Mouse (Mus musculus): ENCODE data around the gene Irf8.
A peak's percentile ranks its signal among the peaks of the same experiment; 100 is the strongest.
"Not testable (repeated sequence)": the region's sequence is repeated elsewhere in the genome, so short reads cannot be mapped to it uniquely, and the experiment has no call there.

Gene Irf8

GRCm38 (mm10) chr8:120724096-120724495, 12.1 kb upstream of the Irf8 start:
- DNase-seq = not testable (repeated sequence)

GRCm38 (mm10) chr8:120724816-120725575, 11.2 kb upstream of the Irf8 start:
- DNase-seq = peak; percentile 60

DNA sequence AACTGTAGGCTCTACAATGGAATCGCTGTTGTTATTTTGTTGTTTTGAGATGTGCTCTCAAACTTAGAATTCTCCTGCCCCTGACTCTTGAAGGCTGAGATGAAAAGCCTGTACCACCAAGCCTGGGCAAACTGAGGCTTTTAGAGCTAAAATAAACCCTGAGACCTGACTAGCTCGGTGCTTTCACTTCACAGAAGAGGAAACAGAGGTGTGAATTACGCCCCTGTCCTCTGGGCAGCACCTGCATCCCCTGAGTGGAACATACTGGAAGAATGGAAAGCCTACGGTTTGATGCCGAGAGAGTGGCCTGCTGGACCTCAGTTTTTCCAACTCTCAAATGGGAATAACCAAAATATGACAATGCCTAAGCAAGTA, 10.6 kb upstream of the Irf8 start:
- DNase-seq = peak; percentile 22

DNA sequence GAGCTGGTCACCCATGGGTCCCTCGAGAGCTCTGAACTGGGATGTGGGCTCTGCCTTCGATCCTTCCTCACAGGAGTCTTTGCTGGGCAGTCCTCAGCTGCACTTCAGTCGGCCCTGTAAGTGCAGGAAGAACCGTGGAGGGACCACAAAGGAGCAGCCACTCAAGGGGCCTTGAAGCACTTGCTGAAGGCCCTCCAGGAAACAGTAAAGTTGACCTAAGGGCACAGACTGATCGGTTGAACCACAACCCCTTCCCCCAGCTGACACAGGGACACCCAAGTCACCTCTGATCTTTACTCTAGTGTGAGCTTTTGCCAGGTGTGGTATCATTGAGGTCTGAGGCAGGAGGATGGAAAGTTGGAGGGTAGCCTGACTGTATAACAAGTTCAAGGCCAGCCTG, 10.1 kb upstream of the Irf8 start:
- DNase-seq = peak; percentile 29

GRCm38 (mm10) chr8:120728488-120729160, 7.5 kb upstream of the Irf8 start:
- peak; percentile 23 for DNase-seq

GRCm38 (mm10) chr8:120731582-120731981, 4.6 kb upstream of the Irf8 start:
- no peak for DNase-seq

- DNase-seq = no peak
Observed at GRCm38 (mm10) chr8:120732068-120732467, 4.1 kb upstream of the Irf8 start.

DNA sequence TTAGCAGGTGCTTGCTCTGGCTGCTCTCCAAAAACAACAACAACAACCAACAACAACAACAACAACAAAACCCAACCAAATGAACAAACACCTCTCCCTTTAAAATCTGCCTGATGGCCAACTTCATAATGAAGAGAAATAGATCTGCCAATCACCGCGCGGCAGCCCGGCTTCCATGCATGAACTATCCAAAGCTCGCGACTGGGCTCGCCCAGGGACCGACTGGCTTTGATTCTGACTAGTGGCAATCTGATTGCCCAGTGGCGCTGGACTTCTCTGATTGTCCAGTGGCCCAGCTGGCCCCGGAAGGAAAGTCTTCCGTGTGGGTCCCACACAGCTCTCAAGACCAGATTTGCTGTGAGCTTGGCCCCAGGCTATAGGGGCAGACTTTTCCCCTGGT, 328 bp downstream of the Irf8 start:
- DNase-seq = no peak

- DNase-seq = no peak
Observed at GRCm38 (mm10) chr8:120737166-120737565, 1.0 kb downstream of the Irf8 start.

GRCm38 (mm10) chr8:120738771-120739170, 2.6 kb downstream of the Irf8 start:
- no peak for DNase-seq

DNA sequence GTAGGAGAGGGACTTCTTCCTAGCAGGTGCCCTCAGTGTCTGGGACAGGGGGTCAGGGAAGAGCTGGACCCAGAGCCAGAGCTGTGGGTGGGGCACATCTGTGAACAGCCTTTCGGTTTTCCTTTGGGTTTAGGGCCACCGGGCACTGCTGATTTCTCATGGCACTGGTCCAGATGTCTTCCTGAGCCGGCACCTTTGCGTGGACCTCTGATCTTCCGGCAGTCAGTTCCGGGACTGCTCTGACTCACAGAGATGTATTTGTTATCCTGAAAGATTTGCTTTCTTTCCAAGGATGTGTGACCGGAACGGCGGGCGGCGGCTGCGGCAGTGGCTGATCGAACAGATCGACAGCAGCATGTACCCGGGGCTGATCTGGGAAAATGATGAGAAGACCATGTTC, 3.4 kb downstream of the Irf8 start:
- DNase-seq = no peak

DNA sequence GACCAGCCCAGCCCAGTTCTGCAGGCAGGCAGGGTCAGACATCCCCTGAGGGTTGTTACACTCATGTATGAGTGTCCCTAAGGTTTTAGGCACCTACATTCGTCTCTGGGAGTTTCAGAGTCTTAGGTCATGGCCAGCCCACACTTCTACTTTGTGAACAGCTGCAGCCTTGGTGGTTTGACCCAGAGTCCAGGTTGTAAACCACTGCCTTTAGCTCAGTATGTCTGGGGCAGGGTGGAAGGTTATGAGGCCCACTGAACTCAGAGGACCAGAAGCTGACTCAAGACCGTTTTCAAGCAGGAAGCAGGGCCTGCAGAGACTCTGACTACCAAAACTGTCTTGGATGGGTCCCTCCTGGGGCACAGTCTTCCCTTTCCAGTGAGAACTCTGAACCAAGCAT, 4.4 kb downstream of the Irf8 start:
- DNase-seq = no peak

DNA sequence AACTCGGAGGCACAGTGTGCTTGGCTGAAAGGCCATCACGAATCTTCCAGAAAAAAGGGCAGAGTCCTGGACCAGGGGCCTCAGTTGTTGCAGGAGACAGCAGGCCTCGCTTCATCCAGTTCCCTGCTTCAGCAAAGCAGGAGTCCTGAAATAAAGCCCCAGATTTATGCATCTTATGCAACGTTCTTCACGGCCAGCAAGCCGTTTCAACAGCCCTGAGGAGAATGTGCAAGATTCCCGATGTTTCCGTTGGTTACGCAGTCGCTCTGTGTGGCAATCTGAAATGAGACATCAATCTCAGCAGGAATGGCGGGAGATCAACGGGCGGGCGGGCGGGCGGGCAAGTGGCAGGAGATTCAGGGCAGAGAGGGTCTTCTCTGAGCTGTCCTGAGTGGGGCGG, 4.8 kb downstream of the Irf8 start:
- no peak for DNase-seq

- DNase-seq = no peak
Observed at GRCm38 (mm10) chr8:120741815-120742530, 5.8 kb downstream of the Irf8 start.

DNA sequence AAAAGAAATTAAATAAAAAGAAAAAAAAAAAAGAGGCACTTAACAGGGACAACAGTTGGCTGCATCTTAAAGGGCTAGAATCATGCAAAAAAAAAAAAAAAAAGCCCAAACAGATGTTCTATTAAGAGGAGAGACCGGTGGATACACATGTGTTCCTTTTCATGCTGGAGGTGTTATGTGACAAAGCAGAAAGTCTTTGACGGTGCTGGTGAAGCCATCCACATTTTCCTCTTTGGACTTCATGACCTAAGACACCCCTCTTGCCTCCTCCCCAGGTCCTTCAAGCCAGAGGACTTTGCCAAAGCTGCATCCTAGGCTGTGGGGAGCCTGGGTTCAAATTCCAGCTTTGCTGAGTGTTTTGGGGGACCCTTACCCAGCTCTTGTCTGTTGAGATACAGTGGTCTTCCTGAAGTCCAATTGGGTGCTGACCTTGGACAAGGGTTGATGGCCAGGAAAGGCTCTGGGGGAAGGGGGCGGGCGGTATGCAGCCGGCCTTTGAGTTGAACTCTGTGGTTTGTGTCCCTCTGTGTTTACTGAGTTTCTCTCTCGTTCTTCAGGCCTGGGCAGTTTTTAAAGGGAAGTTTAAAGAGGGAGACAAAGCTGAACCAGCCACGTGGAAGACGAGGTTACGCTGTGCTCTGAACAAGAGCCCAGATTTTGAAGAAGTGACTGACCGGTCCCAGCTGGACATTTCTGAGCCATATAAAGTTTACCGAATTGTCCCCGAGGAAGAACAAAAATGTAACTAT, 7.2 kb downstream of the Irf8 start:
- no peak for DNase-seq

GRCm38 (mm10) chr8:120743898-120744290, 7.7 kb downstream of the Irf8 start:
- DNase-seq = no peak

DNA sequence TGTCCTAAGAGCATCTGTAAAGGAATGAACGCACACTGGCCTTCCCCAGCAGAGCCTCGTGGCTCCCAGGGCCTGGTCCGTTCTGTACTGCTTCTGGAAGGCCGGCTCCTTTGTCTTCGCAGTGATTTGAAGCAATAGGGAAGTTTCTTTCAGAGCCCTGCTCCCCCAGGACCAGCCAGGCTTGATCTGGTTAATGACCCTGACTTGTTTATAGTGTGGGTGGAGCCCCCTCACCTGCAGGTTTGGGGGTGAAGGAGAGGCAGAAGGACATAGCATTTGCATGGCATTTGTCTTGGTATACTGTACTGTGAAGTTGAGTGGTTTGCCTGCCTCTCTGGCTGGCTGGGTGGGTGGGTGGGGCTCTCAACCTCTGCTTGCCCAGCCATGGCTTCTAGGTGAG, 8.3 kb downstream of the Irf8 start:
- no peak for DNase-seq

- no peak for DNase-seq
Observed at GRCm38 (mm10) chr8:120745226-120745625, 9.1 kb downstream of the Irf8 start.

- no peak for DNase-seq
Observed at GRCm38 (mm10) chr8:120746007-120746701, 10.0 kb downstream of the Irf8 start.

DNA sequence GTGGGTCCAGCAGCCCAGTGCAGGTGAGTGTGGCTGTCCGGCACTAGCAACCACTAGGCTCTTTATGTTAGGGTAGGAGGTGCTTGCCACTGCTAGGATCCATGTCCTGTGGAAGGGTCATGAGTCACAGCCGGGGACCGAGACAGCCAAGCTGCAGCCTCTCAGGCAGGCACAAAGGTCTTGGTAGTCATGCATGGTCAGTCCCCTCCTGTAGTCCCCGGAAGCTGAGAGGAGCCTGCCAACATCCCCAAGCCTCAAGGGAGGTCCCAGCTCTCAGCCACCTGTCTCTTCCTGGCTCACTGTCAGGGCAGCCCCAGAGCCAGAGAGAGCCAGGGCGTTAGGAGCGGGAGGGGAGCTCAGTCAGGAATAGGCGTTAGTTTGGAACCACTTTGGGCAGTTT, 11.1 kb downstream of the Irf8 start:
- DNase-seq = no peak

DNA sequence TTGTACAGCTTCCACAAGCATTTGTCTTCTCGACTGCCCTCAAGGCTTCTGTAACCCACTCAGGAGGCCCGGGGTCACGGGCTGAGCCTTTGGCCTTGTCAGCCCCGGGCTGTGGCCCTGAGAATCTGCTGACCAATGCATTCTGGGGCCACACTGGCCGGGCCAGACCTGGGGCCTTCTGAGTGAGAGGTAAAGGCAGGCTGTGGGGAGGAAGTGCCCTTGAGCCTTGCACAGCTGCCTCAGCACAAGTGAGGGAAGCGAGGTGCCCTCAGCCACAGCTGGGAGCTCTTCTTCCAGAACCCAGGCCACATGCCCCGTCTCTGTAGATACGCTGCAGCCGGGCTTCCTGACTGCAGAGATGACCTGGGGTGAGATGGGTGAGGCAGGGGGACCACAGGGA, 14.5 kb downstream of the Irf8 start:
- peak; percentile 74 for DNase-seq

DNA sequence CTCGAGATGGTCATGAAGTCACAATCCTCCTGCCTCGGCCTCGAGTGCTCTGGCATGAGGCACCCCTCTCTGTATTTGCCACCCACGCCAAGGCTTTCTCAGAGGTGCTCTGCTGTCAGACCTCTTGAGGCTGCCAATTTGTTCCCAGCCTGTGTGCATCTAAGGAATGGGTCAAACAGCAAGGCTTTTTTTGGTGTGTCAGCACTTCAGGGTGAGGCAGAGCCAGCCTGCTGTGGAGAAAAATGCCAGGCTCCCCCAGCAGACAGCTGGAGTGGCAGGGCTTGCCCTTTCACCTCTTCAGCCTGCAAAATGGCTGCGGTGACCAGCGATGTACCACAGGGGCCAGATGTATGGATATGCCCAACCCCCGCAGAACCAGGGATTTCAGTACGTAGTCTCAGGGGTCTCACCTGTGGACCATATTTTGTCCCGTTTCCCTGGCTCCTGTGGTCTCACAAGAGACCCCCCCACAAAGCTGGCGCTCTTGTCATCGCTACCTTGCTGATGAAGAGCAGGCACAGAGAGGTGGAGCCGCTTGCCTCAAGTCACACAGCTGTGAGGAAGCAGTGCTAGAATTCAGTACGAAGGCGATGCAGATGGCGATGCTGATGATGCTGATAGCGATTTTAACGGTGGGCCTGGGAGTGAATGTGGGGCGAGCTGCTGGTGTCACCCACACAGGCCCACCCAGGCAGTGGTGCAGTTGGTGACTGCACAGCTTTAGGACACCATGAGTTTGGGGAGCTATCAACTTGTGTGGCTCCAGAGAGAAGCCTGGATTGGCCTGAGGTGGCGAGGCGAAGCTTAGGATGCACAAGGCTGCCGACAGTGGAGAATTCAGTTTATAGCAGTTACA, 15.3 kb downstream of the Irf8 start:
- peak; percentile 74 for DNase-seq

Data from thymus, postnatal 25 days (tissue).